Mouse (Mus musculus) activated CD4-positive, CD25-positive, alpha-beta regulatory T cell (primary cell): Measurements from ENCODE around the gene Vcan. TPM values are rescaled to one million over a fixed set of nuclear protein-coding genes. Genes with fewer than 3 reads are reported as not detected.

Experiments used
- polyA plus RNA-seq, 2 experiments: library from polyadenylated mRNA; unstranded; fragments of 100-300 nt; shearing (Covaris generic); gene quantifications; one replicate each; pipeline ENCODE4 v1.2.1; 2017

The Vcan gene
- under 1 TPM; 0.07 to 0.43 TPM for polyA plus RNA-seq

GRCm38 (mm10) chr13:89741766-89742685 lies at the start of gene Vcan:
Vcan (minus strand) TSS chr13:89742509.

Other genes with a start within 250 kb of the Vcan start
- not detected for gene Hapln1, start 202.7 kb downstream of the Vcan start, polyA plus RNA-seq